Mouse (Mus musculus) embryonic facial prominence, embryonic 14.5 days (tissue): ENCODE results near the gene Gm14408. TPM values are rescaled to one million over a fixed set of nuclear protein-coding genes. Genes with fewer than 3 reads are reported as not detected.
A peak's percentile ranks its signal among the peaks of the same experiment; 100 is the strongest.
"Not testable (repeated sequence)": the region's sequence is repeated elsewhere in the genome, so short reads cannot be mapped to it uniquely, and the experiment has no call there.

ENCODE experiments used
- ATAC-seq: fragments of 200-750 bp; cut with Nextera tagmentation; 2 replicates; pipeline ENCODE4 v1.8.0; 2017; ENCODE audit warnings: low read depth, moderate number of reproducible peaks, moderate TSS enrichment
- DNase-seq: peaks from one replicate; pipeline ENCODE4 v3.0.0-alpha.2; 2015; ENCODE audit warnings: low spot score
- H3K27ac ChIP-seq: fragments of 300-500 bp; sonication (generic); replicated peaks from 2 replicates; pipeline ENCODE4 v1.5.1; 2014; ENCODE audit warnings: low read depth, mild to moderate bottlenecking, low read length, moderate library complexity
- H3K27me3 ChIP-seq: fragments of 300-500 bp; sonication (generic); replicated peaks from 2 replicates; pipeline ENCODE4 v1.6.1; 2014; ENCODE audit warnings: low read length; ENCODE audit not compliant: control insufficient read depth, insufficient read depth
- H3K36me3 ChIP-seq: fragments of 300-500 bp; sonication (generic); 2 replicates; pipeline ENCODE4 v1.6.1; 2014; ENCODE audit warnings: low read length, mixed read lengths; ENCODE audit not compliant: control insufficient read depth, insufficient read depth
- H3K4me1 ChIP-seq: fragments of 300-500 bp; sonication (generic); 2 replicates; pipeline ENCODE4 v1.6.1; 2014; ENCODE audit warnings: antibody characterized with exemption, low read length; ENCODE audit not compliant: control insufficient read depth, insufficient read depth
- H3K4me2 ChIP-seq: fragments of 300-500 bp; sonication (generic); 2 replicates; pipeline ENCODE4 v1.6.1; 2014; ENCODE audit warnings: low read depth, mild to moderate bottlenecking, low read length, moderate library complexity, mixed read lengths
- H3K4me3 ChIP-seq: fragments of 300-500 bp; sonication (generic); 2 replicates; pipeline ENCODE4 v1.5.1; 2014; ENCODE audit warnings: low read depth, mild to moderate bottlenecking, low read length
- H3K9ac ChIP-seq: fragments of 300-500 bp; sonication (generic); 2 replicates; pipeline ENCODE4 v1.6.1; 2014; ENCODE audit warnings: low read depth, mild to moderate bottlenecking, low read length, moderate library complexity, mixed read lengths
- H3K9me3 ChIP-seq: fragments of 300-500 bp; sonication (generic); 2 replicates; pipeline ENCODE4 v1.6.1; 2016; ENCODE audit warnings: low read length; ENCODE audit not compliant: control insufficient read depth
- WGBS: fragments of 180-500 bp; shearing (Covaris S2); extraction: QIAGEN DNeasy Blood & Tissue Kit; methylation state at CpG from one replicate; pipeline ENCODE4 v1.1.7; 2014; 5-methylcytosine and 5-hydroxymethylcytosine counted together
- polyA plus RNA-seq: library from polyadenylated mRNA; unstranded; fragments of >200 nt; fragmentation: Nextera tagmentation; extraction: Ambion mirVana; gene quantifications from 2 replicates; pipeline ENCODE4 v1.2.1, GENCODE M21; 2014

Gene Gm14408
- polyA plus RNA-seq: not detected in 2 replicates

DNA sequence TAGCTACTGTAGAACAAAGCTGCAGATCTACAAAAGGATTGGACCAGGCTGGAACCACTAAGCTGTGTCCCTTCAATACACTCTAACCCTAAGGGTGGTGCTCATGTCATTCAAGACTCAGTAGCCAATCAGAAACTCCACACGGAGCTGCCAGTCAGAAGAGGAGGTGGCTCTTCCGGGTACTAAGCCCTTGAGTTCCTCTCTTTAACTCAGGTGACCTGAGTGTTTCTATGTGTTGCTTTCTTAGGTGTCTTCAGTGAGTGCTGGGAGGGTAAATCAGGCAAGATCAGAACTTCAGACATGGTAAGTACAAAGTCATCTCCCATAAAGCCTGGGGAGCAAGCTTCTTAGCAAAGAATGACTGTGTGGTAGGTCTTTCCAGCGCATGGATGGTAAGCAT is at the start of gene Gm14408:
Gene Gm14408 (plus strand): TSS at position 301 of the 400 bp plus-strand sequence.
- not testable (repeated sequence) for H3K9me3 ChIP-seq, H3K9ac ChIP-seq, H3K4me3 ChIP-seq, H3K27me3 ChIP-seq, H3K4me1 ChIP-seq, DNase-seq, ATAC-seq, H3K27ac ChIP-seq, H3K36me3 ChIP-seq, H3K4me2 ChIP-seq
- WGBS: 83% methylated on average over 1 of the region's 3 CpGs

DNA sequence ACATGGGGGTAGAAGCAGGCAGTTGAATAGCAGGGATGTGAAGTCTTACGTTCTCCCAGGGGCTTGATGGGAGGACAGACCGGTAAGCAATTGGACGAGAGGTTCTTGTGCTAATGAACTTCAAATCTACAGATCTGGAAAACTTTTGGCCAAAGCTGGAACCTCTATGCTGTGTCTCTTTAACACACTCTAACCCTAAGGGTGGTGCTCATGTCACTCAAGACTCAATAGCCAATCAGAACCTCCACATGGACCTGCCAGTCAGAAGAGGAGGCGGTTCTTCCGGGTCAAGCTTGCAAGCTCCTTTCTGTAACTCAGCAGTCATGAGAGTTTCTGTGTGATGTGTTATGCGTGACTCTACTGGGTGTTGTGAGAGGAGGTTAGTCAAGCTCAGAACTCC is 32.6 kb upstream of the Gm14408 start, which contains the start of gene Gm14295:
Gene Gm14295 (plus strand): TSS at position 301 of the 400 bp plus-strand sequence.
- Histone ChIP-seq H3K9ac (peak within 1 kb of the TSS; percentile 49; the same call in 1 of the 2 replicates), H3K4me2 (peak within 1 kb of the TSS; percentile 37), H3K4me3 (peak within 1 kb of the TSS; percentile 37)
- no CpG with 5 or more reads among the region's 6 CpGs for WGBS
- DNase-seq, ATAC-seq, H3K27ac ChIP-seq, H3K27me3 ChIP-seq, H3K9me3 ChIP-seq, H3K36me3 ChIP-seq, H3K4me1 ChIP-seq: not testable (repeated sequence)

DNA sequence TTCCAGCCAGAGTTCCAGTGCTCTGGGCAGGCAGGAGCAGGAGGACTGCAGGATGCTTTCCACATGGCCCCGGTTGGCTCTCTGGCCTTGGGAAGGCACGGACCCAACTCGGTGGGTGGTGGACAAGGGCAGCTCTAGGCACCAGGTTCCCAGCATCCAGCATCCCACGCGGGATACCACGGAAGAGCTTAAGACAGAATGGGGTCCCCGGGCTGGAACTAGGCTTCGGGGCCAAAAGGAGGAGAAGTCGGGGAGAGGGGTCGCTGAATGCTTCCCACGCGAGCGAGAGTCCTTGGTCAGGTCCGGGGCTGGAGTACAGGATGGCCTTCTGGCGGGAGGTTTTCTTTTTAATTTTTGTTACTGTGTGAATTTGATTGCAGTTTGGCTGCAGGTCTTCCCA is 32.2 kb upstream of the Gm14408 start:
- not testable (repeated sequence) for H3K36me3 ChIP-seq, H3K4me1 ChIP-seq, H3K27ac ChIP-seq, ATAC-seq, H3K9me3 ChIP-seq, H3K27me3 ChIP-seq, DNase-seq
- H3K4me2 ChIP-seq: peak overlapping the region; percentile 37
- WGBS: 20% methylated on average over 12 of the region's 15 CpGs
- peak overlapping the region; percentile 49; the same call in 1 of the 2 replicates for H3K9ac ChIP-seq
- H3K4me3 ChIP-seq: peak overlapping the region; percentile 37

Other genes starting within 250 kb of the Gm14408 start
- gene Gm14308, start 194.8 kb upstream of the Gm14408 start, polyA plus RNA-seq: 13.2 and 23.0 TPM in 2 replicates
- gene Zfp973, start 160.6 kb upstream of the Gm14408 start, polyA plus RNA-seq: 9.8 and 11.2 TPM in 2 replicates
- gene Gm14305, start 122.8 kb upstream of the Gm14408 start, polyA plus RNA-seq: 35.6 and 36.4 TPM in 2 replicates
- gene Gm14295, start 32.5 kb upstream of the Gm14408 start, polyA plus RNA-seq: 20.7 and 25.8 TPM in 2 replicates
- 7.8 and 9.1 TPM in 2 replicates for gene Gm14296, start 96.7 kb downstream of the Gm14408 start, polyA plus RNA-seq
- gene Gm14419, start 169.8 kb downstream of the Gm14408 start, polyA plus RNA-seq: 11.4 and 15.4 TPM in 2 replicates
- not detected in 2 replicates for gene Gm14401, start 243.2 kb downstream of the Gm14408 start, polyA plus RNA-seq